In the genomic region with DNA sequence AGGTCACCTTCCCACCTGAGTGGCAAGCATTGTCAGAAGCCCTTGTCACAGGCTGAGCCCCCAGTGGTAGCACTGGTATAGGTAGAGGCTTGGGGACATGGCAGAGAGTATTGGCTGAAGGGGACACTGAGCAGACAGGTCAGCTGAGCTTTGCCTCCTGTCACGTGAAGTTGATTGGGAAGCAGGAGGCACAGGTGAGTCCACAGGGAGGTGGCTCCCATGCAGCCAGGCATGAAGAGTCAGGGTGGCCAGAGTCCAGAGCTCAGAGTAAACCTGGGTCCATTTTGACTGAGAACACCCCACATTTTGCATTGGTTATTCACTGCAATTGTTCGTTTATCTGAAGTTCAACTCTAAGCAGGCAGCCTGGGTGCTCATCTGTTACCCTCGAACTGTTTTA, we compare ENCODE assay signal across 39 mouse cellular contexts. TPM values are rescaled to one million over a fixed set of nuclear protein-coding genes. Genes with fewer than 3 reads are reported as not detected.
"Had no signal": no experiment of that assay in that cellular context is flagged by ENCODE, and none has a peak within 500 bp of the region (broad histone marks: within the 10 kb centered on the region; RNA-seq: fewer than 3 reads in every experiment).

No protein-coding gene starts in this region.

- H3K27ac ChIP-seq: heart, embryonic 10.5 days; heart, embryonic 13.5 days; heart, embryonic 15.5 days; hindbrain, embryonic 10.5 days; hindbrain, embryonic 12.5 days; hindbrain, embryonic 13.5 days; hindbrain, embryonic 14.5 days; hindbrain, embryonic 15.5 days; hindbrain, postnatal 0 days; intestine, embryonic 15.5 days; kidney, embryonic 15.5 days; kidney, postnatal 0 days; layer of hippocampus, adult 2 months; left cerebral cortex, adult 2 months had no signal

- H3K4me3 ChIP-seq: heart, embryonic 10.5 days; heart, embryonic 12.5 days; heart, embryonic 13.5 days; heart, embryonic 15.5 days; hindbrain, embryonic 10.5 days; hindbrain, embryonic 12.5 days; hindbrain, embryonic 13.5 days; hindbrain, embryonic 15.5 days; intestine, embryonic 15.5 days; kidney, embryonic 15.5 days; layer of hippocampus, adult 2 months; left cerebral cortex, adult 2 months had no signal

- H3K9me3 ChIP-seq: heart, embryonic 10.5 days; heart, embryonic 12.5 days; heart, embryonic 13.5 days; heart, embryonic 15.5 days; hindbrain, embryonic 12.5 days; hindbrain, embryonic 13.5 days; hindbrain, embryonic 15.5 days; intestine, embryonic 15.5 days; kidney, embryonic 15.5 days had no signal

- DNase-seq: heart, postnatal 10 days; heart, postnatal 14 days; heart, postnatal 36 days; heart, postnatal 4 days; kidney, adult 11 months; kidney, adult 18-20 months; kidney, adult 2 months; kidney, adult 8-10 months; kidney, adult 9 months; kidney, postnatal 10 days; kidney, postnatal 14 days; kidney, postnatal 4 days; layer of hippocampus, adult 9-11 months; layer of hippocampus, postnatal 36 days had no signal

- H3K36me3 ChIP-seq: hindbrain, embryonic 15.5 days had no signal

- H3K9ac ChIP-seq: heart, embryonic 12.5 days; heart, embryonic 13.5 days; heart, embryonic 15.5 days; hindbrain, embryonic 12.5 days; hindbrain, embryonic 13.5 days; hindbrain, embryonic 14.5 days; hindbrain, embryonic 15.5 days; intestine, embryonic 15.5 days; kidney, embryonic 15.5 days had no signal

- H3K4me2 ChIP-seq: heart, embryonic 11.5 days; heart, embryonic 12.5 days; heart, embryonic 13.5 days; heart, embryonic 15.5 days; hindbrain, embryonic 12.5 days; hindbrain, embryonic 13.5 days; hindbrain, embryonic 14.5 days; hindbrain, embryonic 15.5 days; intestine, embryonic 15.5 days; kidney, embryonic 15.5 days had no signal

- ATAC-seq: hindbrain, embryonic 16.5 days; hindbrain, postnatal 0 days; inflammation-experienced regulatory T-cells, adult 6 months; intestine, embryonic 15.5 days had no signal

- H3K27me3 ChIP-seq: heart, embryonic 12.5 days; heart, embryonic 13.5 days; heart, embryonic 15.5 days; hindbrain, embryonic 12.5 days; hindbrain, embryonic 13.5 days; hindbrain, embryonic 15.5 days; intestine, embryonic 15.5 days; kidney, embryonic 15.5 days had no signal

RNA-seq across cellular contexts. Expression of a gene that starts 7.7 kb away (rescaled TPM):
- polyA plus RNA-seq: heart, embryonic 10.5 days; heart, embryonic 11.5 days; heart, embryonic 12.5 days; heart, embryonic 13.5 days; heart, embryonic 14.5 days; heart, embryonic 15.5 days; heart, embryonic 16.5 days; heart, postnatal 0 days; hindbrain, embryonic 10.5 days; hindbrain, embryonic 11.5 days; hindbrain, embryonic 12.5 days; hindbrain, embryonic 13.5 days; hindbrain, embryonic 14.5 days; hindbrain, embryonic 15.5 days; hindbrain, postnatal 0 days; inflammation-experienced regulatory T-cells, adult 6 months; intestine, embryonic 14.5 days; intestine, embryonic 15.5 days; kidney, embryonic 14.5 days; kidney, embryonic 15.5 days; kidney, embryonic 16.5 days; kidney, postnatal 0 days had no signal
